Mouse (Mus musculus) hindlimb bud, embryonic 11.5 days (tissue): ENCODE results near the gene Praf2.
A peak's percentile ranks its signal among the peaks of the same experiment; 100 is the strongest.
"Not testable (repeated sequence)": the region's sequence is repeated elsewhere in the genome, so short reads cannot be mapped to it uniquely, and the experiment has no call there.

ENCODE experiments used
- DNase-seq: peaks from one replicate; pipeline ENCODE4 v3.0.0-alpha.2; 2012; ENCODE audit warnings: low read depth, low spot score; ENCODE audit errors: extremely low spot score

Gene Praf2

GRCm38 (mm10) chrX:7728215-7728921, at the start of gene Praf2:
Gene Praf2 (plus strand): TSS chrX:7728439.
- DNase-seq: no peak

- DNase-seq: no peak
These were observed 49.3 kb upstream of the Praf2 start for GRCm38 (mm10) chrX:7678986-7679385.

GRCm38 (mm10) chrX:7679405-7680056, 48.7 kb upstream of the Praf2 start:
- DNase-seq: peak; percentile 46

- no peak for DNase-seq
These were observed 48.2 kb upstream of the Praf2 start for GRCm38 (mm10) chrX:7680057-7680412.

GRCm38 (mm10) chrX:7680864-7681263, 47.4 kb upstream of the Praf2 start, which contains the start of gene Magix:
Gene Magix (minus strand): TSS chrX:7681251.
- no peak for DNase-seq

GRCm38 (mm10) chrX:7688321-7688720, 39.9 kb upstream of the Praf2 start:
- DNase-seq: no peak

GRCm38 (mm10) chrX:7690486-7690885, 37.8 kb upstream of the Praf2 start:
- DNase-seq: no peak

- DNase-seq: no peak
These were observed 35.4 kb upstream of the Praf2 start for GRCm38 (mm10) chrX:7692862-7693261.

- DNase-seq: no peak
These were observed 31.7 kb upstream of the Praf2 start for GRCm38 (mm10) chrX:7696520-7696919.

- peak; percentile 69 for DNase-seq
These were observed 31.3 kb upstream of the Praf2 start, which contains the start of gene Gpkow for GRCm38 (mm10) chrX:7696954-7697381. Gene Gpkow (plus strand): TSS chrX:7697131.

GRCm38 (mm10) chrX:7713764-7714134, 14.5 kb upstream of the Praf2 start:
- DNase-seq: not testable (repeated sequence)

GRCm38 (mm10) chrX:7714135-7714899, 13.9 kb upstream of the Praf2 start, which contains the start of gene Wdr45:
Gene Wdr45 (plus strand): TSS chrX:7714333.
- DNase-seq: peak; percentile 76

GRCm38 (mm10) chrX:7716058-7716457, 12.2 kb upstream of the Praf2 start:
- DNase-seq: not testable (repeated sequence)

- no peak for DNase-seq
These were observed 6.5 kb upstream of the Praf2 start, which contains the start of gene Gm45208 for GRCm38 (mm10) chrX:7721514-7722281. Gene Gm45208 (plus strand): TSS chrX:7722245.

- no peak for DNase-seq
These were observed 6.0 kb upstream of the Praf2 start for GRCm38 (mm10) chrX:7722282-7722611.

- DNase-seq: no peak
These were observed 5.5 kb upstream of the Praf2 start for GRCm38 (mm10) chrX:7722691-7723090.

GRCm38 (mm10) chrX:7724135-7724534, 4.1 kb upstream of the Praf2 start:
- no peak for DNase-seq

GRCm38 (mm10) chrX:7725841-7726240, 2.4 kb upstream of the Praf2 start:
- no peak for DNase-seq

GRCm38 (mm10) chrX:7727176-7727575, 1.1 kb upstream of the Praf2 start:
- no peak for DNase-seq

- no peak for DNase-seq
These were observed 655 bp downstream of the Praf2 start for GRCm38 (mm10) chrX:7728922-7729265.

- DNase-seq: no peak
These were observed 5.4 kb downstream of the Praf2 start for GRCm38 (mm10) chrX:7733571-7734156.
